In genomic region chr10:21178711-21179110, GRCm38 (mm10) we compare ENCODE assay signal across 9 mouse cellular contexts. TPM values are rescaled to one million over a fixed set of nuclear protein-coding genes. Genes with fewer than 3 reads are reported as not detected.
DNase-seq lines count a peak whose midpoint lies in the region; ATAC-seq and TF ChIP-seq lines count a peak whose summit lies in the region.
"Had no signal": no experiment of that assay in that cellular context is flagged by ENCODE, and none has a peak within 500 bp of the region (broad histone marks: within the 10 kb centered on the region; RNA-seq: fewer than 3 reads in every experiment).

No protein-coding gene starts in this region.

- H3K4me1 ChIP-seq in forebrain, postnatal 0 days (ENCODE audit: insufficient read depth) = no peaks in the 10 kb centered on the region
- no peaks in the 10 kb centered on the region for H3K4me1 ChIP-seq in forebrain, embryonic 13.5 days
- H3K4me1 ChIP-seq in midbrain, embryonic 14.5 days (ENCODE audit: control insufficient read depth, insufficient read depth, low read length) = no peaks in the 10 kb centered on the region

- no peaks in the 10 kb centered on the region for H3K36me3 ChIP-seq in forebrain, postnatal 0 days (ENCODE audit: insufficient read depth)
- H3K36me3 ChIP-seq in forebrain, embryonic 13.5 days (ENCODE audit: poor library complexity, severe bottlenecking) = no peaks in the 10 kb centered on the region
- H3K36me3 ChIP-seq in midbrain, embryonic 14.5 days (ENCODE audit: control insufficient read depth, insufficient read depth, low read length) = no peaks in the 10 kb centered on the region

- no peak overlapping the region for H3K27ac ChIP-seq in forebrain, postnatal 0 days (ENCODE audit: low read depth, low read length)
- H3K27ac ChIP-seq in forebrain, embryonic 13.5 days = no peak overlapping the region
- no peak overlapping the region for H3K27ac ChIP-seq in midbrain, embryonic 14.5 days (replicated peaks; ENCODE audit: low read depth, low read length)

- no peaks in the 10 kb centered on the region for H3K9me3 ChIP-seq in forebrain, postnatal 0 days (ENCODE audit: low read length)
- 0 out of 2 replicates have a peak, but pooled peaks cover 2% of the 10 kb centered on the region for H3K9me3 ChIP-seq in forebrain, embryonic 13.5 days (replicated peaks)
- H3K9me3 ChIP-seq in midbrain, embryonic 14.5 days (ENCODE audit: control insufficient read depth, low read length) = no peaks in the 10 kb centered on the region

- H3K4me3 ChIP-seq in forebrain, postnatal 0 days (ENCODE audit: low read depth, low read length) = no peak overlapping the region
- no peak overlapping the region for H3K4me3 ChIP-seq in forebrain, embryonic 13.5 days
- no peak overlapping the region for H3K4me3 ChIP-seq in midbrain, embryonic 14.5 days (replicated peaks; ENCODE audit: low read depth, low read length)

- no peak for ATAC-seq in forebrain, postnatal 0 days
- ATAC-seq in forebrain, embryonic 13.5 days = no peak
- ATAC-seq in midbrain, embryonic 14.5 days (ENCODE audit: low FRiP score, low TSS enrichment) = no peak
- ATAC-seq: intestine, embryonic 16.5 days had no signal

- no peak overlapping the region for H3K4me2 ChIP-seq in forebrain, postnatal 0 days (ENCODE audit: low read depth)
- no peak overlapping the region for H3K4me2 ChIP-seq in forebrain, embryonic 13.5 days
- H3K4me2 ChIP-seq in midbrain, embryonic 14.5 days (ENCODE audit: low read length) = no peak overlapping the region

- TF ChIP-seq CTCF in forebrain, postnatal 0 days (IDR thresholded peaks at IDR 0.05; ENCODE audit: low read depth) = peak; percentile 16; the same call in 1 of the 2 replicates

- H3K27me3 ChIP-seq in forebrain, postnatal 0 days (ENCODE audit: insufficient read depth, low read length) = no peaks in the 10 kb centered on the region
- H3K27me3 ChIP-seq in forebrain, embryonic 13.5 days = 0 out of 2 replicates have a peak, but pooled peaks cover 7% of the 10 kb centered on the region
- no peaks in the 10 kb centered on the region for H3K27me3 ChIP-seq in midbrain, embryonic 14.5 days (ENCODE audit: control insufficient read depth, insufficient read depth, low read length)

- 47% methylated on average over 5 of the region's 5 CpGs for WGBS in forebrain, postnatal 0 days
- WGBS in forebrain, embryonic 13.5 days = 35% methylated on average over 5 of the region's 5 CpGs
- 36% methylated on average over 5 of the region's 5 CpGs for WGBS in midbrain, embryonic 14.5 days

- H3K9ac ChIP-seq in forebrain, postnatal 0 days = no peak overlapping the region
- no peak overlapping the region for H3K9ac ChIP-seq in forebrain, embryonic 13.5 days
- H3K9ac ChIP-seq in midbrain, embryonic 14.5 days (replicated peaks; ENCODE audit: low read length) = no peak overlapping the region

- no peak for DNase-seq in forebrain, postnatal 0 days
- DNase-seq in spleen, postnatal 36 days (ENCODE audit: low spot score in 2 of 2) = peak; percentile 38 to 46
- DNase-seq in spleen, adult 12 weeks (ENCODE audit: low spot score) = no peak
- DNase-seq in embryo, embryonic 10 days (ENCODE audit: low spot score) = peak; percentile 53
- peak; percentile 74 to 75 for DNase-seq in natural killer cell, adult 2 months (ENCODE audit: low spot score in 2 of 2)
- no peak for DNase-seq in left cerebral cortex, adult 8-10 months (ENCODE audit: low spot score in 2 of 2)
- DNase-seq in midbrain, embryonic 14.5 days = no peak

RNA-seq across cellular contexts. Expression of gene Myb, which starts 17.9 kb away (rescaled TPM):
- total RNA-seq in forebrain, postnatal 0 days (2014; rRNA removed) = 3.5 and 4.1 TPM in 2 replicates
- polyA plus RNA-seq in forebrain, postnatal 0 days (2015; fragmentation: Nextera tagmentation; extraction: Ambion mirVana) = 0.91 and 1.8 TPM in 2 replicates
- polyA plus RNA-seq in forebrain, embryonic 13.5 days (2015; fragmentation: Nextera tagmentation; extraction: Ambion mirVana) = 5.6 and 6.2 TPM in 2 replicates
- under 1 TPM; 0.22 to 0.50 (median 0.31) TPM for total RNA-seq in left cerebral cortex, adult 8-10 months (2022)
- 3.4 and 3.5 TPM in 2 replicates for polyA plus RNA-seq in midbrain, embryonic 14.5 days (2014; fragmentation: Nextera tagmentation; extraction: Ambion mirVana)

Comparison
In these comparisons a context has a peak if more than half of its experiments do, and no peak if none do; other contexts are left out.
1. DNase-seq: peak in spleen, postnatal 36 days (2 of 2), embryo, embryonic 10 days (single experiment) and natural killer cell, adult 2 months (2 of 2); none in forebrain, postnatal 0 days (single experiment), spleen, adult 12 weeks (single experiment), left cerebral cortex, adult 8-10 months (0 of 2) and midbrain, embryonic 14.5 days (single experiment).